Mouse (Mus musculus) heart, adult 2 months (tissue): ENCODE data around the gene Arntl. TPM values are rescaled to one million over a fixed set of nuclear protein-coding genes. Genes with fewer than 3 reads are reported as not detected.

Source experiments
- DNase-seq, 2 experiments: peaks; one replicate each; pipeline ENCODE4 v3.0.0; 2021
- H3K27ac ChIP-seq: fragments of 200-600 bp; 2 replicates; pipeline ENCODE4 v1.8.1; 2022
- H3K27me3 ChIP-seq: fragments of 200-500 bp; 2 replicates; pipeline ENCODE4 v1.6.1; 2012; ENCODE audit warnings: mild to moderate bottlenecking, low read length, inconsistent platforms, mixed read lengths; ENCODE audit not compliant: control insufficient read depth, insufficient read depth
- H3K36me3 ChIP-seq: fragments of 200-500 bp; 2 replicates; pipeline ENCODE4 v1.6.1; 2012; ENCODE audit warnings: low read length, inconsistent platforms; ENCODE audit not compliant: control insufficient read depth, insufficient read depth
- H3K4me1 ChIP-seq: fragments of 200-500 bp; 2 replicates; pipeline ENCODE4 v1.6.1; 2011; ENCODE audit warnings: low read length; ENCODE audit not compliant: control insufficient read depth, insufficient read depth
- H3K4me3 ChIP-seq: fragments of 200-600 bp; 2 replicates; pipeline ENCODE4 v1.8.1; 2022
- H3K79me2 ChIP-seq: fragments of 200-500 bp; replicated peaks from 2 replicates; pipeline ENCODE4 v1.6.1; 2012; ENCODE audit warnings: mild to moderate bottlenecking, inconsistent platforms, low read length, moderate library complexity, mixed read lengths; ENCODE audit not compliant: control insufficient read depth, insufficient read depth
- H3K9ac ChIP-seq: fragments of 200-500 bp; 2 replicates; pipeline ENCODE4 v1.6.1; 2012; ENCODE audit warnings: low read depth, mild to moderate bottlenecking, control low read depth, inconsistent platforms, low read length, mixed read lengths
- CTCF ChIP-seq: fragments of 200-600 bp; IDR thresholded peaks from 2 replicates; pipeline ENCODE4 v1.8.1; 2022; ENCODE audit warnings: antibody characterized with exemption, mild to moderate bottlenecking, moderate library complexity
- EP300 ChIP-seq: fragments of 200-500 bp; IDR thresholded peaks from 2 replicates; pipeline ENCODE4 v1.6.1; 2011; ENCODE audit warnings: low read depth, low read length, control low read depth; ENCODE audit not compliant: insufficient read depth
- POLR2A ChIP-seq: fragments of 200-500 bp; IDR thresholded peaks from 2 replicates; pipeline ENCODE4 v1.6.1; 2011; ENCODE audit warnings: mild to moderate bottlenecking, low read depth, low read length, control low read depth; ENCODE audit not compliant: insufficient read depth
- WGBS: fragments of 180-500 bp; shearing (Covaris S2); methylation state at CpG from one replicate; pipeline ENCODE4 v1.1.7; 2018; 5-methylcytosine and 5-hydroxymethylcytosine counted together
- intact Hi-C: fragments of 180-260 bp; cut with DNase I; formaldehyde crosslinking; loops from one replicate; pipeline ENCODE4 v1.15.1; 2025
- polyA plus RNA-seq: library from polyadenylated mRNA; depleted of rRNA; stranded (reverse); fragments of >200 nt; gene quantifications from 2 replicates; pipeline ENCODE4 v1.2.3, GENCODE M21; 2012; rRNA removed
- total RNA-seq, 2 experiments: library from RNA; stranded (reverse); gene quantifications; 2 replicates each; pipeline ENCODE4 v1.2.3; 2021

The Arntl gene
- total and polyA plus RNA-seq, 3 experiments, result 6.6 to 26.7 (median 7.2) TPM

GRCm38 (mm10) chr7:113334036-113334435, 126.8 kb downstream of the Arntl start:
- no peak for DNase-seq
- Histone ChIP-seq H3K27me3 (no peaks in the 10 kb centered on the region), H3K27ac (no peak overlapping the region), H3K4me3 (no peak overlapping the region), H3K36me3 (no peaks in the 10 kb centered on the region; the same call in 1 of the 2 replicates), H3K4me1 (peaks cover 1% of the 10 kb centered on the region; the same call in 1 of the 2 replicates), H3K9ac (no peak overlapping the region), H3K79me2 (no peaks in the 10 kb centered on the region)
- TF ChIP-seq CTCF (no peak), POLR2A (no peak), EP300 (no peak)
- intact Hi-C loops, result no loop called here

GRCm38 (mm10) chr7:113335250-113335649, 128.0 kb downstream of the Arntl start:
- Histone ChIP-seq H3K4me1 (peaks cover 1% of the 10 kb centered on the region; the same call in 1 of the 2 replicates), H3K36me3 (no peaks in the 10 kb centered on the region; the same call in 1 of the 2 replicates), H3K27ac (no peak overlapping the region), H3K79me2 (no peaks in the 10 kb centered on the region), H3K9ac (no peak overlapping the region), H3K27me3 (no peaks in the 10 kb centered on the region), H3K4me3 (no peak overlapping the region)
- no peak for TF ChIP-seq CTCF
- TF ChIP-seq POLR2A, result no peak
- no peak for TF ChIP-seq EP300
- no peak for DNase-seq
- 93% methylated on average over 8 of the region's 8 CpGs for WGBS
- intact Hi-C loops, result no loop called here

- intact Hi-C loops, result no loop called here
- no peak overlapping the region for H3K27ac ChIP-seq
These were observed 140.0 kb downstream of the Arntl start for GRCm38 (mm10) chr7:113347271-113347670.

GRCm38 (mm10) chr7:113347694-113348093, 140.4 kb downstream of the Arntl start:
- Histone ChIP-seq H3K4me3 (no peak overlapping the region), H3K79me2 (no peaks in the 10 kb centered on the region; the same call in 1 of the 2 replicates), H3K36me3 (no peaks in the 10 kb centered on the region), H3K9ac (no peak overlapping the region), H3K4me1 (peaks cover 2% of the 10 kb centered on the region), H3K27me3 (no peaks in the 10 kb centered on the region), H3K27ac (no peak overlapping the region)
- intact Hi-C loops, result no loop called here
- no peak for DNase-seq
- WGBS, result 55% methylated on average over 2 of the region's 2 CpGs
- no peak for TF ChIP-seq POLR2A
- no peak for TF ChIP-seq CTCF
- TF ChIP-seq EP300, result no peak

More at GRCm38 (mm10) chr7:113347271-113347670, 140.0 kb downstream of the Arntl start:
- Histone ChIP-seq H3K27me3 (no peaks in the 10 kb centered on the region), H3K9ac (no peak overlapping the region), H3K79me2 (no peaks in the 10 kb centered on the region; the same call in 1 of the 2 replicates), H3K36me3 (no peaks in the 10 kb centered on the region), H3K4me3 (no peak overlapping the region), H3K4me1 (peaks cover 2% of the 10 kb centered on the region)
- WGBS, result 7% methylated on average over 4 of the region's 4 CpGs
- TF ChIP-seq POLR2A (no peak), CTCF (no peak), EP300 (no peak)
- DNase-seq, result peak in 1 of 2 experiments; percentile 3

- H3K79me2 ChIP-seq, result no peaks in the 10 kb centered on the region; the same call in 1 of the 2 replicates
- no peak for TF ChIP-seq CTCF
- TF ChIP-seq EP300, result no peak
- no peak for TF ChIP-seq POLR2A
- no peak overlapping the region for H3K4me3 ChIP-seq
- WGBS, result 67% methylated on average over 1 of the region's 1 CpGs
- no peak overlapping the region for H3K27ac ChIP-seq
- intact Hi-C loops, result no loop called here
- no peak overlapping the region for H3K9ac ChIP-seq
- H3K36me3 ChIP-seq, result no peaks in the 10 kb centered on the region
- H3K27me3 ChIP-seq, result no peaks in the 10 kb centered on the region
- no peak for DNase-seq
- peaks cover 2% of the 10 kb centered on the region for H3K4me1 ChIP-seq
These were observed 141.8 kb downstream of the Arntl start for GRCm38 (mm10) chr7:113349089-113349488.

Other genes with a start within 250 kb of the Arntl start
- 10 to 100 TPM in 1 of 2 experiments, 1 to 10 TPM in 1; 7.9 to 10.1 TPM for gene Btbd10, start 161.9 kb downstream of the Arntl start, total RNA-seq
- gene Btbd10, start 161.9 kb downstream of the Arntl start, polyA plus RNA-seq, result 6.7 and 9.7 TPM in 2 replicates
- gene Pth, start 181.1 kb downstream of the Arntl start, total RNA-seq, result not detected
- gene Pth, start 181.1 kb downstream of the Arntl start, polyA plus RNA-seq, result not detected in 2 replicates